Mouse (Mus musculus) fat pad, adult 2 months (tissue): ENCODE data around the gene Ergic1.

Experiments used
- DNase-seq: peaks from one replicate; pipeline ENCODE4 v3.0.0-alpha.2; 2011; ENCODE audit warnings: low read depth, low spot score; ENCODE audit errors: extremely low read depth

The Ergic1 gene

DNA sequence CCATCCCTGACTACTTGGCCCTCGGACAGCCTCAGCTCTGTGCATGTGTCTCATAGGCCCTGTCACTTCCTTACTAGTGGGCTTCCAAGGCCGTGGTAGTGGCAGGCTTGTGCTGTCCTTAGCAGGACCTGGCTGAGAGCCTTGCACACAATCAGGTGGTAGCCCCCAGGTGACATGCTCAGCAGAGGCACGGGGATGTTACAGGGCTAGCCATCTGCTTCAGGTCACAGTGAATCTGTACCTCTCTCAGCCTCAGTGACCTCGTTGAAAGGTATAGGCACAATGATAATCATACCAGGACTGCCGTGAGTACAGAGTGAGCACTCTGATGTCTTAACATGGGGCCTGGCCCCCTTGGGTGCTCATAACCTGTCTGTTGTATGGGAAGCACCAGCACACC is 13.4 kb downstream of the Ergic1 start:
- no peak for DNase-seq

DNA sequence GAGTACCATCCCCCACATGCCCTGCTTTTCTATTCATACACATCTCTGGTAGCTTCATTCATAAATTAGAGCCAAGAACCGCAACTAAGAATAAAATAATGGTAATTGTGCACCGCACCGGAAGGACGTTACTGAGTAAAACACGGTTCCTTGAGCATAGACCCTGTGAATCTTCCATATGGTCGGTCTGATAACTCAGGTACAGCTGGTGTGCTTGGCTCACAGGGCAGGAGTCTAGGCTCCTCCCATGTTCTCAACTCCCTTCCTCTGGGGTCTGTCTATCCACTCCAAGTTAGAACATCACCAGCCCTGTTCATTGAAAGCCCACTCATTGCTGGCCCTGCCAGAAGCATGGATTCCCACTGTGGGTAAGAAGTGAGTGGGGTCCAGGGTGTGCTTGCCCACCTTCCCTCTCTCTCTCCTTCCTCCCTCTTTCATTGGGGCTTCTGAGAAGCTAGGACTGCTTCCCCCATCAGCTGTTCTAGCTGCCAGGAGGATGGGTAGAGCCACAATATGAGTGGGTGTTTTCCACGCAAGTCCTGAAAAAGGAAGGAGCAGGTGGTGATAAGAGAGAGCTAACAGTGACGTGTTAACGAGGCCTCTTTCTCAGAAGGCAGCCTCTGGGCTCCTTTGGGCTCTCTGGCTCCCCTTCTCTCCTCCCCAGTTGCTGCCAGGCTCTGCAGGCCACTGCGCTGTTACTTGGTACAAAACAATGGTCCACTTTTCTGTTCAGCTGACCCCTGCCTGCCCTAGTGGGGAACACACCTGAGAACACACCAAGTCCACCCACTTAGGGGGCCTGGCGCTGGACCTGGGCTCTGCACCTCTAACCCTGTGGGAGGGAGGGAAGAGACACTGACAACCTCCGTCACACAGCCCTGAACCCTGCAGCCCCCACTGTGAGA is 14.7 kb downstream of the Ergic1 start:
- no peak for DNase-seq

DNA sequence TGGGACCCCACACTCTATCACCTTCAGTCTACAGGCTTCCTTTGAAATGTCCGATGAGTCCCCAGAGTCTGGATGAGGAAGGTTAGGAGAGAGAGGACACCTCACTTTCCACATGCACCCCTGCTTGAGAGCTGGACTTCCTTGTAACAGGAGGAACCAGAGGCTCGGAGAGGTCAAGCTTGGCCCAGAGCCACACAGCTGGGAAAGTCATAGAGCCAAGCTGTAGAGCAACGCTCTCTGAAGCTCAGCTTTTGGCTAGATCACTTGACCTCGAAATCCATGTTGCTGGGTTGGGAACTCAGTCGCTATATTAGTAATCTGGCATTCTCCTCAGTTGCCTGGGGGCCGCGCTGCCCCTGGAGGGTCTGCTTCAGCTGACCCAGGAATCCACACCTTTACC is 15.5 kb downstream of the Ergic1 start:
- no peak for DNase-seq

DNA sequence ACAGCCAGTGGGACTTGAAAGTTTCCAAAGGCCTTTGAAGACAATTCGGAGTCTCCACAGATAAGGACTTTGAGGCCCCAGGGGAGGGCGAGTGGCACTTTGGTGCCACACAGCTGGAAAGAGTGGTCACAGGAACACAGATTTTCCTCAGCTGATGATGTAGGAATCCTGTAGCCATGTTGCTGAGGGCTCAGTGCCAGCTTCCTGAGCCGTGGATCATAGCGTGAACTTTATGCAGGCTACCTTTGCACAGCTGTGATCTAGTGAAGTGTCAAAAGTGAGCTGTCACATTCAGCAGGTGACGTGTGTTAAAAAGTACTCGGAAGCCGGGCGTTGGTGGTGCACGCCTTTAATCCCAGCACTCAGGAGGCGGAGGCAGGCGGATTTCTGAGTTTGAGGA is 16.0 kb downstream of the Ergic1 start:
- DNase-seq = no peak

DNA sequence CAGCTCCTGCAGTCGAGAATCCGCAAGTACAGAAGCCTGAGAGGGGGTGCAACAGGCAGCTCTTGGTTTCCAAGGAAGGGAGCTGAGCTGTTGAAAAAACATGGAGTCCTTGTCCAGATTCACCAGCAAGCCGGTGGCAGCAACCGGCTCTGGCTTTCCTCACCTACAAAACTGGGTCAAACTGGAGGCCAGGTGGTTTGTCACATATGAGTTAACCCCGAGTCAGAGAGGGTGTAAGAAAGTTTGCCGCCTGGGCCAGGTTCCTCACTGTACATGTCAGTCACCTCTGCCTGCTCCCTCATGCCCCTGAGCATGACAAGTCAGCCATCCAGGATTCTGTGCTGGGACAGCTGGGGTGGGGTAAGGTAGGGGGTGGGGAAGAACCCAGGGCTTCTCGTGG is 16.9 kb downstream of the Ergic1 start:
- DNase-seq = no peak

DNA sequence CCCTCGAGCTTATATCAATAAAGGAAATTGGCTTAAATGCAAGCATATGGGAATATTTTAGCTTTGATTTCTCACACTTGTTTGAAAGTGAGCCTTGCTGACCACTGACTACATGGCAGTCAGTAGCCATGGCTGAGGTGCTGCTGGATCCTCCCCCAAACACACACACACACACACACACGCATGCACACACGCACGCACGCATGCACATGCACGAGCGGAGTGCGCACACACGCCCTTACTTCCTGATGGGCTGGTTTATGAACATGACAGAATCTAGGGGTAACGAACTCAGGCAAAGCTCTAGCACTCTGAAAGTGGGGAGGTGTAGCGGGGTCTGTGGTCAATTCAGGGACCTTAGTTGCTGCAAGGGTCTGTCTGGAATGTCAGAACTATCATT is 17.5 kb downstream of the Ergic1 start:
- no peak for DNase-seq

DNA sequence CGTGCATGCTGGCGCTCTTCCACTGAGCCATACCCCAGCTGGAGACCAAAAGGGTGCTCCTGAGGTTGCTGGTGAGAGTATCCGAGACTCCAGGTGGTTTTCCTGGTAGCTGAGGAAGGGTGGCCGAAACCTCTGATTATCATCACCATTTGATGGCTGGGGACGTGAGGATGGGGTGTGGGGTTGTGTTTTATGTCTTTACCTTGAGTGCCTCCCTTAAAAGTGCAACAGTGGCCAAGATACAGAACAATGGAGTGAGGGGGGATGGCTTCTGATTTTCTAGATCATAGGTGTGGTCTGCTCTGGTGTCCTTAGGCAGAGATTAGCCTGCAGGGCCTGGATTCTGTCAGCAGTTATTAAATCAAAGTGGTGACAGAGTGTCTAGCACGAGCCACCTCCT is 18.1 kb downstream of the Ergic1 start:
- no peak for DNase-seq

DNA sequence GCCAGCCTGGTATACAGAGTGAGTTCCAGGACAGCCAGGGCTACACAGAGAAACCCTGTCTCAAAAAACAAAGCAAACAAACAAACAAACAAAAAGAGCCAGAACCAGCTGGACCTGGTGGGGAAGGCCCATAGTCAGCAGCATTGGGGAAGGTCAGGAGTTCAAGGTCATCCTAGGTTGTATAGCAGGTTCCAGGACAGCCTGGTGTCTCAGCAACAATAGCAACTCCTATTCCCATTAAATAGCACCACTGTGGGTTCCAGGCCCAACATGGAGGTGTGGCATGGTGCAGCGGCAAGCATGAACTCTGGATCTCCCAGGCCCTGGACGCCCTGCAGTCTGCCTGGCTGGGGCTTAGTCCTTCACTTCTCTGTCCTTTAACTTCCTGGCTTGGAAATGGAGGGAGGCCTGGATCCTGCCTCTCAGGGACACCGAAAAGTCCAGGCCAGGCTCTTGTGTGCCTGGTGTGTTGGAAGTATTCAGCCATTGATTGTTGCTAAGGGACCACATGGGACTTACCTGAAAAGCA is 19.6 kb downstream of the Ergic1 start:
- no peak for DNase-seq

DNA sequence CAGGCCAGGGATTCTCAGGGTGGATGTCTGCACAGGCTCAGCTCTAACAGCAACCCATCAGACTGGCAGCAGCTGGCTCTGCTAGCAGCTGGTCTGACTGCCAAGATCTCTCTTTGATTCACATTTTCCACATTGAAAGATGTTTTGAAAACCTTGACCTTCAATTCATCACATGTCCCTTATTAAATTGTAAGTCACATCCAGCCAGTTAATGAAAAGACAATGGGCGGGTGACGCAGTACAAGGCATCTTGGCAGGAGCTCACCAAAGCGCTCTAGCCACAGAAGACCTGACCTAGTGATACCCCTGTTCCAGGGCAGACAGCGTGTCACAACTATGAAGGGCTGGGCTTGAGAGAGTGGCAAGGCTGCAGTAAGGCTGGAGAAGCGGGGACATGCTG is 21.0 kb downstream of the Ergic1 start:
- no peak for DNase-seq

DNA sequence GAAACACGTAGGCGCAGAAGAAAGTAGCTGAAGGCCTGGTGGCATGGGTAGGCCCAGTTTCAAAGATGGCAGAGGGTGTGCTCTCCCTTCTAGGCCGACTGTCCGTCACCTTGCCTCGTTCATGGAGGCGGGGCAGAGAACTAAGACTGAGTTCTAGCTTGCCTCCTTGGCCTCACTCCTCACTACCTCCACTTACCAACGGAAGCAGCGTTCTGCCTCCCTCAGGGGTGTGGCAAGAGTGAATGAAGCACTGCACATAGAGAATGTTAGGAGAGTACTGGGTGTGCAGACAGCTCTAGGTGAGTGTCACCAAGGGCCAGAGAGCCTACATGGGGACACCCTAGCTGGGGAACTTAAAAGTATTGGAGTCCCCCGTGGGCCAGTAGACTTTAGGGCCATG is 21.8 kb downstream of the Ergic1 start:
- no peak for DNase-seq

DNA sequence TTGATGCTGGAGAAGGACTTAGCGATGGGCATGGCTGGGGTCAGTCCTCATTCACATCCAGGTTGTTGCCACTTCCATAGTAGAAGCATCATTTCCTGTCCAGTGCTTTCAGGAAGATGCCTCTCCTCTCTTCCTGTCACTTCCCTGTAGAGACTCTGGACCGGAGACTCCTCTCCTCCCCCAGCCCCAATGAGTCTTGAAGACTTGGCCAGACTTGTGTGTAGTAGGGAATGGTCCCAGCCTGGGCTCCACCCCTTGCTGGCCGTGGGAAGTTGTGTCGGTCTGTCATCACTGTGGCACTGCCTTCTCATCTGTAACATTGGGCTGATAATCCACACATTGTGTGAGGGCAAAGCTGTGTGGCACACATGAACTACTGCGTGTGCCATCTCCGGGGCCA is 22.3 kb downstream of the Ergic1 start:
- no peak for DNase-seq

DNA sequence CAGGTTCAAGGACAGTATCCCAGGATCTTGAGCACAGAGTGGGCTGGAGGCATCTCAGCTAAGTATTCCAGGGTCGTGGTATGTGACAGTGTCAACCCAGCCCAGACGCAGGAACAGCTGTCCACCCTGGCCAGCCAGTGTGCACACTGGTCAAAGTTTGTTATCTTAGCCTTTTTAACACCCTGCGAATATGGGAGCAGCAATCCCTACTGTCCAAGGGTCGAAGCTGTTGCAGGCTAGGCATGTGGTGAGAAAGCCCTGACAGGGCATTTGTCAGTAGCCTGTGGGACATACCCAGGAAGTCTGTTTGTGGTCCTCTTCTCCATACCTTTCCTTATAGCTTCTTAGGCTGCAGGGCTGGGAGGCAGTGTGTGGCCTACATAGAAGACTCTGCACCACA is 22.8 kb downstream of the Ergic1 start:
- no peak for DNase-seq

DNA sequence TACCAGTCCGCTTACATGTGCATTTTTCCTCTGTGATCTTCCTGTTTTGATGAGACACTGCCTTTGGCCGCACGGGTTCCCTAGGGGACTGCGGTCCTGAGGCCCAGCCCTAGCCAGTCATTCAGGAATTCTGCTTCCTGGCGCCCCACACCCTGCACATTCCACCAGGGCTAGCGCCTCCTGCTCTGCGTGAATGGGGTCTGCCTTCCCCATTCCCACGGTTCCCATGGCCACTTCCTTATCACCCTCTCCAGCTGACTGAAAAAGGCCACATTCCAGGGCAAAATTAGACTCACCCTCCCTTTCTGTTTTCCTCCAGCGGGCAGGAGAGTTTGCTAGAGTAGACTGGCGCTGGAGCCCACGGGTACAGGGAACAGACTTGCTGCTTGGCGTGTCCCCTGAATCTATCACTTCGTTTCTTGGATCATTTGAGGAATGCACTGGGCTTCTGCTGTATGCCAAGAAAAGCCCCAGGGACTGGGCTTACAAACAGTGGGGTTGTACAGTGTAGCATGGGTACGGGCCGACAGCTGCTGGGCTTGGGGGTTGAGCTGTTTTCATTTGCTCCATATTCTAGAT is 23.4 kb downstream of the Ergic1 start:
- no peak for DNase-seq

DNA sequence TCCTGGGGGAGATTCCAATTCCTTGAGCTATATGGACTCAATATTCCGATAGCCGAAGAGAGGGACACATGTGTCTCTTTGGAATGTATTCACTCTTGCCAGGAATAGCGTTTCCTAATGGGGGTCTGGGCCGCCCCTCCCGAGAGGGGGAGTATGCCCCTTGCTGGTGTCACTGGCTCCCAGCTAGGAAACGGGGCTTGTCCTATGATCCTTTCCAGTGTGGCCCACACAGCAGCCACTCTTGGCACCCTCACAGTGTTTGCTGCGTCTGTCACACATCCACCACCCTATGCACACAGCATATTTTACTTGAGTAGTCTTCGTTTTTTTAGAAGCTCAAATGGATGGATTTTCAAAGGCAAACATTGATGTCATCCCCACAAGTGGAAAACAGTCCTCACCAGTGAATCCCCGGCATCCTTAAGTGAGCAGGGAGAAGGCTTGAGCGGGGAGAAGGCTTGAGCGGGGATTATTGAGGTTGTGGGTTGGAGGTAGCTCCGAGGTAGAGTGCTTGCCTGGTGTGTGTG is 26.7 kb downstream of the Ergic1 start:
- DNase-seq = no peak

DNA sequence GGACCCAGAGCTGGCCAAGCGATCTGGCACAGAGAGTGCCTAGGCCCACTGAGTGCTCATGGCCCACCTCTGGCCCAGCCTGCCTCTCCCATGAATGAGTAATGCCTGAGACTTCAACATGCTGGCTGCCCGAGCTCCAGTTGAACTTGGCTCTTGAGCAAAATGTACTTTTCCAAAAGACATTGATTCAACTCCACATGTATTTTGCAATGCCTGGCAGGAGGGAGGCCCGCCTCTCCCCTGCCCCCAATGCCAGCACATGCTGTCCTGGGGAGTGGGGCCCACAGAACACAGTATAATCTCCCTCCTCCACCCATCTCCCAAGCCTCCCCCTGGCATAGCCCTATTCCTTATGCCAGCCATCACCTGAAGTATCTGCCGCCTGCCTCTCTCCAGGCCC is 31.2 kb downstream of the Ergic1 start:
- peak; percentile 49 for DNase-seq

DNA sequence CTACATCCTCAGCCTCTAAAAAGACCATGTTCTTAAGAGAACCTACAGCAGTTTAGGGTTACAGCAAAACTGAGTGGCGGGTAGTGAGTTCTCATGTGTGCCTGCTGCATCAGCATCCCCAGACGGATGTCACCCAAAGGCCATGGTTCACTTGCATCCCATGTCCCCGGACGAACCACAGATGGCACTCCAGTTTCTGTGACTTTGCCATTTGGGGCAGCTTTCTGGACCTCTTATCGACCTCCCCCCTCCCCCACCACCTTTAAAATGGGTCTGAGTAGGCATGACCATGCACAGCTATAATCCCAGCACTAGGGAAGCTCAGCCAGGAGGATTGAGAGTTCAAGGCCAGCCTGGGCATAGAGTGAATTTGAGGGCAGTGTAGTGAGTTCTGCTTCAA is 31.9 kb downstream of the Ergic1 start:
- no peak for DNase-seq

DNA sequence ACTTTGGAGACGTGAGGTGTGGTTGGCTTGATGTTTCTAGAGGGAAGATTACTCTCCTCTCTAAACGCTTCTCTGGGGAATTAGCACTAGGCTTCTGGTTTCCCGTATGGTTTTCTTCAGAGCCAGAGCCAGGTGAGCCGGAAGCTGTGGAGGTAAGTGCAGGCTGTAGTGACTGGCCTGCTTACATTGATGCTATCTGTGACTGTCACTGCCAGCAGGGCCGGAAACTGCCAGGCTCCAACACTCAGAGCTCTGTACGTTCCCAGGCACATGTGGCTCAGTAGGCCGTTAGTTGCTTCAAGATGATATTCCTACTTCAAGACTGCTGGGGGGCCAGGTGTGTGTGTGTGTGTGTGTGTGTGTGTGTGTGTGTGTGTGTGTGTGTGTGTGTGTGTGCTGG is 32.9 kb downstream of the Ergic1 start:
- no peak for DNase-seq

DNA sequence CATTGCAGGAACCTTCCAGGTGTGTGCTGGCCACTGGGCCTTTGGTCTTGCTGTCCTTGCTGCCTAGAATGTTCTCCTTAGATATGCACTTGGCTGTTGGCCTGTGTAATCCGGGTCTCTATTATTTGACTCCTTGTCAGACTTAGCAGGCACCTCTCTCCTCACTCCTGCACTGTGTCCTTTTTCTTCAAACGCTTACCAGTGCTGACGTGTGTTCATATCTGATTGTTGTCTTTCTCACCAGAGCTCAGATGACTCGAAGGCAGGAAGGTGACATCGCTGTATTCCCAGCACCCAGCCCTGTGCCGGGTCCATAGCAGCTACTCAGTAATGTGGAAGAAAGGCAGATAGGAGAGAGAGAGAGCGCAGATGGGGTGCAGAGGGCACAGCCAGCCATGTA is 33.7 kb downstream of the Ergic1 start:
- no peak for DNase-seq

DNA sequence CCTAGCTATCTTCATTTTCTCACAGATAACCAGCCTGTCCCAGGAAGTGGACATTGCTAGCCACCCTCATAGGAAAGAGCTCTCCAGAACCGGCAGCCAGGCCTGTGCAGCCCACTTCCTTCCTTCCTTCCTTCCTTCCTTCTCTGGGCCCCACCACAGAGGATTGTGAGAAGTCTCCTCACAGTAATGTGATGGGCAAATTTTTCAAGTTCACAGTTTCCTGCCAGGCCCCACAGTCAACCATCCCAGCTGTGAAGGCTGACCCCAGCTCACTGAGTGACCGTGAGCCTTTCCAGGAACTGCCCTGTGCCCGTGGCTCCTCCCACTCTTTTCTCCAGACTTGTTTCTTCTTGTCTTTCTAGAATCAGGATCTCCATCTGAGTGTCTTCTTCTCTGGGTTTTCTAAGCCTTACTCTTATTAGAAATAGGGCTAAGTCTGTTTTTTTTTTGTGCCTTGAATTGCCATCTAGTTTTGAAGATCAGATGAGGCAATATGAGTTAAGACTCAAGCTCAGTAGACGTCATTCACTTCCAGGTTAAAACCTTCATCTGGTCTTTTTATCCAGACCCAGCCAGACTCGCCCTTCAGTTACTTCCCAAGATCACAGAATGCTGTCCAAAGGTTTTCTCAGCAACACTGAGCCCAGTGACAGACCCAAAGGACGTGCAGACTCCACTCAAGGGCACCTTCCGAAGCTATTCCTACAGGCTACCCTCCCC is 34.3 kb downstream of the Ergic1 start:
- no peak for DNase-seq

DNA sequence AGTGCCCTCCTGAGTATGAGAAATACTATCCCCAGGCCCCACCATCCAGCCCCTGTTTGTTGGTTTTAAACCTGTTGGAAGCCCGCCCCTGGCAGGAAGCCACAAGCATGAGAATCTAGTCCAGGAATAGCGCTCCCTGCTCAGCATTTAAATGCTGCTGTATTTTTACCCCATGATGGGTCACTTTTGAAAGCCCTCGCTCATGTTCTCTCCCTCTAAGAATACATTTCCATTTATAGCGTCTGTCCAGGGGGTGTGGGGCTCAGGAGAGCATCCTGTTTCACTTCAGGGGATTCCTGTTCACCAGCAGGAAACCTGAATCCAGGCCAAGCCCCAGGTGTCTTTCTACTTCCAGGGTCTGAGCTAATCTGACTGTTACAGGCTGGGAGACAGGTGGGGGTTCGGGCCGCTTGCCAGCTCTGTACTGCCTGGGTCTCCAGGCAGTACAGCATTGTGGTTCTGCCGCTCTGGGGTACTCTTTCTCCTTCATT is 34.9 kb downstream of the Ergic1 start:
- DNase-seq = no peak

DNA sequence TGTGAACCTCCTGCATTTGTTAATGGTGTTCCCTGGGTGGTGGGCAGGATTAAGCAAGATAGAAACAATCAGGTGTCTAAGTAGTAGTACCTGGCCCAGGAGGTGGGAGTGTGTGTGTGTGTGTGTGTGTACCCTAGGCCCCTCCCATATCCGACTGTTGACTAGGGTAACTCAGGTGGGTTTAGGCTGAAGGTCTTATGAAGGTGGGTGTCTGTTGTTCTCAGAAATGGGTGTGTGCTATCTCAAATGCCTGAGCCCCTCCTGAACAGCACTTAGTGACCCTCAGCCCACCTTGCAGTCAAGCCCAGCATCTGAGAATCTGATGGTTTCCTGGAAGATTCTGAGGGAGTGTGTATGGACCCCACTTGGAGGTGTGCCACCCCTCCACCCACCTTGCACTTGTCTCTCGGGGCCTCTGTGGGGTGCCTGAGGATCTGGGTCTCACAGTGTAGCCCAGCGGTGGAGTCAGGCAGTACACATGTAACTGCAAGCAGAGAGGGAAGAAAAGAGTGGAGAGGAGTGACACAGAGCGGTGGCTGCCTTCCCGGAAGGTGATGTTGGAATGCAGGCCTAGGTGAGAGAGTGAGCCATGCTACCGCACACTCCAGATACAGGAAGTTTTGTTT is 35.7 kb downstream of the Ergic1 start:
- DNase-seq = no peak
